Mouse (Mus musculus) embryonic fibroblast, embryonic 13.5 days (primary cell): Measurements from ENCODE around the gene Keg1.

Source experiments
- CTCF ChIP-seq: IDR thresholded peaks from 2 replicates; pipeline ENCODE4 v1.5.1; 2011; ENCODE audit warnings: mild to moderate bottlenecking, control low read depth, low read length, moderate library complexity, borderline replicate concordance; ENCODE audit not compliant: insufficient read depth
- POLR2A ChIP-seq: IDR thresholded peaks from 2 replicates; pipeline ENCODE4 v1.6.1; 2011; ENCODE audit warnings: low read depth, mild to moderate bottlenecking, control low read depth, low read length, moderate library complexity

DNA sequence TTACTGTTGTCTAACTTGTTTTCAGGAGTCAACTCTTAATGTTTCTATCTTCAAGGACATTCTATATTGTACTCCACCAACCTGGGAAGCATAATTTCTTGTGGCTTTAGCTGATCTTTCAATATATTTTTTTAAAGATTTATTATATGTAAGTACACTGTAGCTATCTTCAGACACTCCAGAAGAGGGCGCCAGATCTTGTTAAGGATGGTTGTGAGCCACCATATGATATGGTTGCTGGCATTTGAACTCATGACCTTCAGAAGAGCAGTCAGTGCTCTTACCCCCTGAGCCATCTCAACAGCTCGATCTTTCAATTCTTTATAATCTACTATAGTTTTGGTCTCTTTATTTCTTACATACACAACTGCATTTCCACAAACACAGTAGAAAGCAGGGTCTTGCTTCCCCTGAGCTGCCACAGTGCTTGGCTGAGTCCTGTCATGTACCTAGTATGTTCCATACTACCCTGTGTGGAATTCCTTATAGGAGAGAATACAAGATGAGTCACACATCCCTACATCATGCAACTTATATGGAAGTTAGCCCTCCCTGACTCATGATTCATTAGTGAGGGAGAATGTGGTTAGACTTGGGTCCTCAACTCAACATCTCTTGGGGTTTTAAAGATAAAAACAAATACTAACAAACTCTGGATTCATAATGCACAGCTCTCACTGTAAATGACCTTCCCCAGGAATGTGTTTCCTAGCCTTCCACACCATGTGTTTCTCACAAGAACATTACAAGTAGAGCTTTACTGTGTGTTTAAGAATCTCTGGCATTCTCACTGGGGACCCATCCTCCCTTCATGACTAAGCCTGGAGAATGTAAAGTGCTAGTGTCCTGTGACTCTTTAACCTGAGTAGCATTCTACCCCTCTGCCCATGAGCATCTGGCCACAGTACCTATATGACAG lies 66.9 kb downstream of the Keg1 start:
- TF ChIP-seq CTCF (no peak), POLR2A (no peak)
